Mouse (Mus musculus) forebrain, embryonic 15.5 days (tissue): ENCODE measurements around the gene C330021F23Rik. TPM values are rescaled to one million over a fixed set of nuclear protein-coding genes. Genes with fewer than 3 reads are reported as not detected.
A peak's percentile ranks its signal among the peaks of the same experiment; 100 is the strongest.

Experiments
- ATAC-seq: fragments of 200-750 bp; cut with Nextera tagmentation; replicated peaks from 2 replicates; pipeline ENCODE4 v1.8.0; 2017; ENCODE audit warnings: mild to moderate bottlenecking, moderate TSS enrichment, moderate library complexity
- H3K27ac ChIP-seq: fragments of 300-500 bp; sonication (generic); replicated peaks from 2 replicates; pipeline ENCODE4 v1.5.1; 2015; ENCODE audit warnings: mild to moderate bottlenecking, inconsistent platforms
- H3K27me3 ChIP-seq: fragments of 300-500 bp; sonication (generic); 2 replicates; pipeline ENCODE4 v1.6.1; 2015; ENCODE audit warnings: inconsistent platforms
- H3K36me3 ChIP-seq: fragments of 300-500 bp; sonication (generic); 2 replicates; pipeline ENCODE4 v1.6.1; 2015; ENCODE audit warnings: mild to moderate bottlenecking, inconsistent platforms
- H3K4me1 ChIP-seq: fragments of 300-500 bp; sonication (generic); 2 replicates; pipeline ENCODE4 v1.6.1; 2015; ENCODE audit warnings: inconsistent platforms
- H3K4me2 ChIP-seq: fragments of 300-500 bp; sonication (generic); replicated peaks from 2 replicates; pipeline ENCODE4 v1.6.1; 2015; ENCODE audit warnings: mild to moderate bottlenecking, inconsistent platforms
- H3K4me3 ChIP-seq: fragments of 300-500 bp; sonication (generic); 2 replicates; pipeline ENCODE4 v1.5.1; 2015; ENCODE audit warnings: mild to moderate bottlenecking, inconsistent platforms
- H3K9ac ChIP-seq: fragments of 300-500 bp; sonication (generic); replicated peaks from 2 replicates; pipeline ENCODE4 v1.6.1; 2015; ENCODE audit warnings: mild to moderate bottlenecking, inconsistent platforms
- H3K9me3 ChIP-seq: fragments of 300-500 bp; sonication (generic); 2 replicates; pipeline ENCODE4 v1.6.1; 2016; ENCODE audit warnings: inconsistent platforms
- WGBS: fragments of 180-500 bp; shearing (Covaris S2); methylation state at CpG from one replicate; pipeline ENCODE4 v1.1.7; 2015; ENCODE audit warnings: mixed read lengths; 5-methylcytosine and 5-hydroxymethylcytosine counted together
- polyA plus RNA-seq: library from polyadenylated mRNA; unstranded; fragments of >200 nt; fragmentation: Nextera tagmentation; extraction: Ambion mirVana; gene quantifications from 2 replicates; pipeline ENCODE4 v1.2.1, GENCODE M21; 2015

C330021F23Rik gene
- polyA plus RNA-seq, result 0.64 and 0.89 TPM in 2 replicates

DNA sequence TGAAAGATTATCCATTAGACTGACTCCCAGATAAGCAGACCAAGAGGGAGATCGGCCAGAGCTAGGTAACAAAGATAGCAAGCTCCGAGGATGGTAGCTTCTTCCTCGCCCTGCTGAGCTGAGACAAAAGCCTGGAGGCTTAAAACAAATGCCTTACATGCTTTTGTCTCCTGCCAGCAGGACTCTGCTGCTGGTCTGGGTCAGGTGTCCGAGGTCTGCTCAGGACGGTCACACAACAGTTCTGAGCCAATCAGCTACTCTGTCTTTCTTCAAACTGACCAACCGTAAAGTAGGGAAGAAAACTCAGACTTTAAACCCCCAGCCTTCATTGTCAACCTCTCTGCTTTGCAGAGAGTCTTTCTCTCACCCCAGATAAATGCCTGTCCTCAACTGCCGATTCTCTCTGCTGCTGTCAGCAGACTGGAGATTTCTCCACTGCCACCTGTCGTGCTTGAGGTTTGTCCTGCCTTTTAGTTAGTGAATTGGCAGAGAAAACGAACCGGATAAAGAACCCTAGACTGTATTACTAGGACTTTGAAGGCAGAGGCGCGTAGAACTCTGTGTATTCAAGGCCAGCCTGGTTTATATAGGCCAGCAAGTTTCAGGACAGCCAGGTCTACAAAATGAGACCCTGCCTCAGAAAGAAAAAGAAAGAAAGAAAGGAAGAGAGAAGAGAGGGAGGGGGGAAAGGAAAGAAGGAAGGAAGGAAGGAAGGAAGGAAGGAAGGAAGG is at the start of gene C330021F23Rik:
Gene C330021F23Rik (plus strand): TSS at position 350 of the 731 bp plus-strand sequence.
- Histone ChIP-seq H3K36me3 (no peaks in the 10 kb centered on the region), H3K4me3 (0 out of 2 replicates have a peak within 1 kb of the TSS, but pooled peaks have one; percentile 15), H3K27ac (no peak within 1 kb of the TSS), H3K27me3 (no peaks in the 10 kb centered on the region), H3K9me3 (no peaks in the 10 kb centered on the region), H3K4me1 (0 out of 2 replicates have a peak, but pooled peaks cover 5% of the 10 kb centered on the region), H3K9ac (peak within 1 kb of the TSS; percentile 15; the same call in 1 of the 2 replicates), H3K4me2 (peak within 1 kb of the TSS; percentile 24)
- no peak for ATAC-seq
- WGBS, result 1% methylated on average over 12 of the region's 12 CpGs

DNA sequence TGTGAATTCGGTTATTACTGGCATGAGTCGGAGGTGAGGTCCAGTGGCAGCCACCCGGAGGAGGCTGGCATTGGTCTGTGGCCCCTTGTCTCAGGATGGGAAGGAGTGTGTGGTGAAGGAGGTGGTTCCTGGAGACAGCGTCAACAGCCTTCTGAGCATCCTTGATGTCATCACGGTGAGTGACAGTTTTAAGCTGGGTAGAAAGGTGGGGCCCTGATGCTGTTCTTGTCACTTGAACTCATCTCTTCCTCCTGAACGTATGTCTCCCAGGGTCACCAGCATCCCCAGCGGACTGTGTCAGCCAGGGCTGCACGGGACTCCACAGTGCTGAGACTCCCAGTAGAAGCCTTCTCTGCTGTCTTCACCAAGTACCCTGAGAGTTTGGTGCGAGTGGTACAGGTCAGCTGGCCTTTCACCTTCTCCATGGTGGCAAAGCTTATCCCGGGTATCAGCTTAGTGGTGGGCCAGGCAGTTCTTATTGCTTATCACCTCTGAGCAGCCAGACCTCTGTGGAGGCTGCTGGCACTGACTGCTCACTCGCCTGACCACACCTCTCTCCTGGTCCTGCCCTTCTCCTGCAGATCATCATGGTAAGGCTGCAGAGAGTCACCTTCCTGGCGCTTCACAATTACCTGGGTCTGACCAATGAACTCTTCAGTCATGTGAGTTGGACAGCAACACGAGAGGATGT is 45.6 kb upstream of the C330021F23Rik start:
- H3K27ac ChIP-seq, result no peak overlapping the region
- peaks cover 8% of the 10 kb centered on the region for H3K4me1 ChIP-seq
- H3K9ac ChIP-seq, result no peak overlapping the region
- H3K36me3 ChIP-seq, result peaks cover 33% of the 10 kb centered on the region
- H3K9me3 ChIP-seq, result no peaks in the 10 kb centered on the region
- ATAC-seq, result no peak
- no peak overlapping the region for H3K4me3 ChIP-seq
- no peak overlapping the region for H3K4me2 ChIP-seq
- WGBS, result 94% methylated on average over 13 of the region's 13 CpGs
- H3K27me3 ChIP-seq, result no peaks in the 10 kb centered on the region

DNA sequence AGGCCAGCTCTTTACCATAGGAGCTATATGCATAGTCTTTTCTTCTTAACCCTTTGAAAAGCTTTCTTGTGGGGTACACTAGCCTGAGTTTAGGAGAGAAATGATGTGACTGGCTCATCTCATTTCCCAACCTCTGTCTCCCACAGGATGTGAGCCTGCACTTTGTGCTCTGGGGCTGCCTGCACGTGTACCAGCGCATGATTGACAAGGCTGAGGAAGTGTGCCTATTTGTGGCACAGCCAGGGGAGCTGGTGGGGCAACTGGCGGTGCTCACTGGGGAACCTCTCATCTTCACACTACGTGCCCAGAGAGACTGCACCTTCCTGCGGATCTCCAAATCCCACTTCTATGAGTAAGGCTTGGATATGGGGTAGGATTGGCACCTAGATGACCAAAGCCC is 37.0 kb upstream of the C330021F23Rik start:
- Histone ChIP-seq H3K27ac (no peak overlapping the region), H3K4me1 (no peaks in the 10 kb centered on the region), H3K4me2 (no peak overlapping the region), H3K36me3 (peaks cover 26% of the 10 kb centered on the region), H3K4me3 (no peak overlapping the region), H3K27me3 (no peaks in the 10 kb centered on the region), H3K9me3 (no peaks in the 10 kb centered on the region), H3K9ac (no peak overlapping the region)
- 89% methylated on average over 5 of the region's 5 CpGs for WGBS
- ATAC-seq, result no peak

DNA sequence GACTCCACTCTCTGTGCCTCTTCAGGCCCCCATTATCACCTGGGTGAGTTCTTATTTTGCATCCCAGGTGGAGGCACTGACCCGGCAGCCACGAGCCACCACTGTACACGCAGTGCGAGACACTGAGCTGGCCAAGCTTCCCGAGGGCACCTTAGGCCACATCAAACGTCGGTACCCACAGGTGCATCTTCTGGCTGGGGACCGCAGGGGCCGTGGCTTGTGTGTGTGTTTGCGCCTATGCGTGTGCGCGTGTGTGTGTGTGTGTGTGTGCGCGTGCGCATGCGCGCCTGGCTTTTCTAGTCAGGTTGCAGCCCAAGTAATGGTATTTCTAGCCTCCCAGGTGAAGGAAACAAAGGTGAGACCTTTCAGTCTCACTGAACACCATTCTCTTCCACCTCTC is 35.9 kb upstream of the C330021F23Rik start:
- 94% methylated on average over 18 of the region's 18 CpGs for WGBS
- no peak for ATAC-seq
- Histone ChIP-seq H3K9me3 (no peaks in the 10 kb centered on the region), H3K4me3 (no peak overlapping the region), H3K9ac (no peak overlapping the region), H3K27ac (no peak overlapping the region), H3K4me1 (no peaks in the 10 kb centered on the region), H3K27me3 (no peaks in the 10 kb centered on the region), H3K4me2 (no peak overlapping the region), H3K36me3 (peaks cover 25% of the 10 kb centered on the region)

DNA sequence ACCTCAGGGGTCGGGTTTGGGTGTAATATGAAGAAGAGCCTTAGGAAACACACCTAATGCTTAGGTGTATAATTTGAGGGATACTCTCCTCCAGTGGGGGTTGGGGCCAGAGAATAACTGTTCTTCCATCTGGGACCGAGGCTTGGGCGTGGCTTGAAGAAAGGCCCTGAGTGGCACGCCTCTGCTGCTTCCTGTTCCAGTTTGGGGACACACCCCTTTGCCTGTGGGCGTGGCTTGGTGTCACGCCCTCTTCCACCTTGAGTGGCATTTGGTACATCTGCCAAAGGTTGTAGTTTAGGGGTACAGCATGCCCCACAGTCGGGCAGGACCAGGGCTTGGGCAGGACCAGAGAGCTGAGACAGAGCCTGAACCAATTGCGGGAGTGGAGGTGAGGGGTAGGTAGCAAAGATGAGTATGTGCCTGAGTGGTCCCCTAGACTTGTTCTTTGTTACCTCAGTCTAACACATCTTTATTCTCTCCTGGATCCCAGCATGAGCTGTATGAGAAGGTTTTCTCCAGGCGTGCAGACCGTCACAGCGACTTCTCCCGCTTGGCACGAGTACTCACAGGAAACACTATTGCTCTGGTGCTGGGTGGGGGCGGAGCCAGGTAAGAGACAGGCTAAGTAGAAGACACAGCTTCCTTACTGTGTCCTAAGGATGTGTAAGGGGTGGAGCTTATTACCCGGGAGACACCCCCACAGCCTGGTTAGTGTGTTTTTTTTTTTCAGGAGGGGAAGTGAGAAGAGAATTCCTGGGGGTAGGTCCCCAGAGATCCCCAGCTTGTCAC is 31.5 kb upstream of the C330021F23Rik start:
- Histone ChIP-seq H3K36me3 (peaks cover 36% of the 10 kb centered on the region), H3K27me3 (no peaks in the 10 kb centered on the region), H3K27ac (no peak overlapping the region), H3K9me3 (no peaks in the 10 kb centered on the region), H3K4me1 (no peaks in the 10 kb centered on the region), H3K4me2 (no peak overlapping the region), H3K9ac (no peak overlapping the region), H3K4me3 (no peak overlapping the region)
- ATAC-seq, result no peak
- WGBS, result 67% methylated on average over 15 of the region's 15 CpGs

- Histone ChIP-seq H3K4me2 (no peak overlapping the region), H3K36me3 (peaks cover 35% of the 10 kb centered on the region), H3K27me3 (no peaks in the 10 kb centered on the region), H3K4me1 (no peaks in the 10 kb centered on the region), H3K9ac (no peak overlapping the region), H3K4me3 (no peak overlapping the region), H3K27ac (no peak overlapping the region), H3K9me3 (no peaks in the 10 kb centered on the region)
- 93% methylated on average over 9 of the region's 9 CpGs for WGBS
- no peak for ATAC-seq
Observed at GRCm38 (mm10) chr8:3536940-3537339, 30.9 kb upstream of the C330021F23Rik start.

DNA sequence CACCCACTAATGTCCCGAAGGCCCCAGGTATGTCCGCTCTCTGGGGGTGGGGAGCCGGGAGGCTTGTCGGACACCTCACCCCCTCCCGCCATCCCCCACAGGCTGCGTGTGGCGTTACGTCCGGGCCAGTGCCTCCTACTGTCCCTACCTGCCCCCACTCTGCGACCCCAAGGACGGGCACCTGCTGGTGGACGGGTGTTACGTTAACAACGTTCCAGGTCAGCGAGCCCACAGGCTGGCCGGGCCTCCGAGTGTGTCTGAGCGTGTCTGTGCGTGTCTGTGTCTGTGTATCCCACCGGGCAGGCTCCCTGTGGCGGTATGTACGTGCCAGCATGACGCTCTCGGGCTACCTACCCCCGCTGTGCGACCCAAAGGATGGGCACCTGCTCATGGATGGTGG is 30.1 kb upstream of the C330021F23Rik start:
- Histone ChIP-seq H3K27ac (no peak overlapping the region), H3K4me2 (no peak overlapping the region), H3K4me1 (no peaks in the 10 kb centered on the region), H3K9me3 (no peaks in the 10 kb centered on the region), H3K27me3 (no peaks in the 10 kb centered on the region), H3K36me3 (peaks cover 36% of the 10 kb centered on the region), H3K4me3 (no peak overlapping the region), H3K9ac (no peak overlapping the region)
- no peak for ATAC-seq
- WGBS, result 95% methylated on average over 26 of the region's 26 CpGs

GRCm38 (mm10) chr8:3539146-3539545 is 28.6 kb upstream of the C330021F23Rik start:
- Histone ChIP-seq H3K4me3 (no peak overlapping the region), H3K4me2 (no peak overlapping the region), H3K9ac (no peak overlapping the region), H3K4me1 (no peaks in the 10 kb centered on the region), H3K36me3 (peaks cover 48% of the 10 kb centered on the region), H3K27ac (no peak overlapping the region), H3K27me3 (no peaks in the 10 kb centered on the region), H3K9me3 (no peaks in the 10 kb centered on the region)
- ATAC-seq, result no peak
- WGBS, result 90% methylated on average over 7 of the region's 7 CpGs

DNA sequence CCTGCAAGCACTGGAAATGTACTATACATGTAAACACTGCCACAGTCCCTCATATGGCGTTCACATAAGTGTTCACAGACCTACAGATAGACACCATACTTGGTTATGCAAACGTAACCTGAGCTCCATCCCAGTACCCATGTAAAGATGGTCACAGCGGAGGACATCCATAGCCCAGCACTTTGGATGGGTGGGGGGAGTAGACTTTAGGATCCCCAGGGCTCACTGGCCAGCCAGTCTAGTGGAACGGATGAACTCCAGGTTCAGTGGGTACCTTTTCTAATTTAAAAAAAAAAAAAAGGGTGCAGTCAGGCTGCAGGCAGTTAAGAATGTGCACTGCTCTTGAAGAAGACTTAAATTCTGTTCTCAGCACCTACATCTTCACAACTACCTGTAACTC is 27.7 kb upstream of the C330021F23Rik start:
- 91% methylated on average over 4 of the region's 4 CpGs for WGBS
- ATAC-seq, result no peak
- Histone ChIP-seq H3K9me3 (no peaks in the 10 kb centered on the region), H3K9ac (no peak overlapping the region), H3K27ac (no peak overlapping the region), H3K27me3 (no peaks in the 10 kb centered on the region), H3K36me3 (peaks cover 53% of the 10 kb centered on the region), H3K4me2 (no peak overlapping the region), H3K4me1 (no peaks in the 10 kb centered on the region), H3K4me3 (no peak overlapping the region)

DNA sequence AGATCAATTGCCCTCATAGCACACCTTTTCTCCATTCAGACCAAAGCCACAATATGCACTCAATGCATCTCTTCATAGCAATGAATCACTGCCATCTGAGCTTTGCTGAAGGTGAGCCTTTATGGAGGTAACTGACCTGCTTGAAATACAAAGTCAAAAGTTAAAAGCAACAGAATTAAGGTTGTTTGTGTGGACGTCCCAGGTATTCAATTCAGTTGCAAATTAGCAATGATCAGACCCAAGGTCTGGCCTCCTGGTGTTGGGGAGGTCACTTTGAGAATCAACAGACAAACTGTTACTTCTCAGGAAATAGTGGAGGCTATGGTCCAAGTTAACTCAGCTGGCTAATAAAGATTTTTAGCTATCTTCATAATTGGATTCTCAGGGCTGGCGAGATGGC is 21.3 kb upstream of the C330021F23Rik start:
- no peaks in the 10 kb centered on the region for H3K4me1 ChIP-seq
- no peak overlapping the region for H3K4me3 ChIP-seq
- ATAC-seq, result no peak
- no peaks in the 10 kb centered on the region for H3K27me3 ChIP-seq
- H3K9me3 ChIP-seq, result no peaks in the 10 kb centered on the region
- H3K27ac ChIP-seq, result no peak overlapping the region
- peaks cover 27% of the 10 kb centered on the region for H3K36me3 ChIP-seq
- no peak overlapping the region for H3K4me2 ChIP-seq
- H3K9ac ChIP-seq, result no peak overlapping the region
- WGBS, result 88% methylated on average over 2 of the region's 2 CpGs

DNA sequence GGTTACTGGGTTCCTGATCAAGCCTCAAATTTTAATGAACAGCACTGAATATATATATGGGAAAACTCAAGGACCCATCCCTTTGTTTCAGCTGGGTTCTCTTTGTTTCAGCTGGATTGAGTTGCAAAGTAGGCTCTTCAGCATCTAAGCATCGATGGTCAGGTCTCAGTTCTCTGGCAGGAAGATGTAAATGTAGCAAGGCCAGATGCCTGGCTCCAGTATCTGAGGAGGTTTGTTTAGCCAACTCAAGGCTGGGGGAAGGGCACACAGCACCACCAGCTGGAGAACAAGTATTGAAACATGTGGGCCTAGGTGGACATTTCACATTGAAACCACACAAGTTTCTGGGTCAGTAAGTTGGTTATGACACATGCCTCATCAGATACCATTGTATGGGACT is 15.6 kb upstream of the C330021F23Rik start:
- WGBS, result 90% methylated on average over 1 of the region's 1 CpGs
- no peak for ATAC-seq
- no peaks in the 10 kb centered on the region for H3K27me3 ChIP-seq

DNA sequence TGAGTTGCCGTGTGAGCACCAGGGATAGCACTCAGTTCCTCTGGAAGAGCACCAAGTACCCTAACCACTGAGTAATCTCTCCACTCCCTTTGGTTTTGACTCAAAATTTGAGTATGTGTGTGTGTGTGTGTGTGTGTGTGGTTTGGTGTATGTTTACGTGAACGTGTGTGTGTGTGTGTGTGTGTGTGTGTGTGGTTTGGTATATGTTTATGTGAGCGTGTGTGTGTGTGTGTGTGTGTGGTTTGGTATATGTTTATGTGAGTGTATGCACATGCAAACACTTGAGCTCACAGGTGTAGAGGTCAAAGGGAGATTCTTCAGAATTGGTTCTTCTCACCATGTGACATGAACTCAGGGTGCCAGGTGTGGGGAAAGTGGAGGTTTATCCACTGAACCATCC is 11.7 kb upstream of the C330021F23Rik start:
- Histone ChIP-seq H3K9me3 (no peaks in the 10 kb centered on the region), H3K4me1 (no peaks in the 10 kb centered on the region), H3K36me3 (no peaks in the 10 kb centered on the region), H3K4me2 (no peak overlapping the region), H3K27ac (no peak overlapping the region), H3K27me3 (no peaks in the 10 kb centered on the region), H3K4me3 (no peak overlapping the region), H3K9ac (no peak overlapping the region)
- no peak; the same call in 1 of the 2 replicates for ATAC-seq
- 62% methylated on average over 4 of the region's 4 CpGs for WGBS

More for the DNA sequence above, 15.6 kb upstream of the C330021F23Rik start:
- no peaks in the 10 kb centered on the region for H3K9me3 ChIP-seq
- H3K4me3 ChIP-seq, result no peak overlapping the region
- no peaks in the 10 kb centered on the region for H3K36me3 ChIP-seq
- no peaks in the 10 kb centered on the region for H3K4me1 ChIP-seq
- no peak overlapping the region for H3K9ac ChIP-seq
- H3K4me2 ChIP-seq, result no peak overlapping the region
- no peak overlapping the region for H3K27ac ChIP-seq
